Mouse (Mus musculus) CD8-positive naive resting alpha-beta T cell, adult 2 months (primary cell): ENCODE measurements around the gene Fam102b.

Experiments used
- DNase-seq, 2 experiments: peaks; one replicate each; pipeline ENCODE4 v3.0.0; 2022; ENCODE audit warnings: low read depth in 2 of 2, low spot score in 2 of 2

The Fam102b gene

DNA sequence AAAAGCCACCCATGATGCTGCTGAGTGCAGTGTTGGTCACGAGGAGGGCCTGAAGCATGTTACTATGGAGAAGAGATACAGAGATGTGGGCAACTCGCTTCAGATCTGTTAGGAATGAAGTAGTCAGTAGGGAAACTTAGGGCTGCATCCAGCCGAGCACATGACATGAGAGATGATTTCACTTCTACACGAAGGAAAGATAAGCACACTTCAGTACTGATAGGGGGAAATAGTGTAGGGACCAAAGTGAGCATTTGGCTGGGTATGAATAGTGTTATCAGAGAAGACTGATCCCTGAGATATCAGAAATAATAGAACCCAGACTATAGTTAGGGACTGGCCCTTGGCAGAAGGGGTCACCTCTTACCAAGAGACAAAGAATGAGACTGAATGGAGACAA, 14.8 kb downstream of the Fam102b start:
- DNase-seq = no peak

DNA sequence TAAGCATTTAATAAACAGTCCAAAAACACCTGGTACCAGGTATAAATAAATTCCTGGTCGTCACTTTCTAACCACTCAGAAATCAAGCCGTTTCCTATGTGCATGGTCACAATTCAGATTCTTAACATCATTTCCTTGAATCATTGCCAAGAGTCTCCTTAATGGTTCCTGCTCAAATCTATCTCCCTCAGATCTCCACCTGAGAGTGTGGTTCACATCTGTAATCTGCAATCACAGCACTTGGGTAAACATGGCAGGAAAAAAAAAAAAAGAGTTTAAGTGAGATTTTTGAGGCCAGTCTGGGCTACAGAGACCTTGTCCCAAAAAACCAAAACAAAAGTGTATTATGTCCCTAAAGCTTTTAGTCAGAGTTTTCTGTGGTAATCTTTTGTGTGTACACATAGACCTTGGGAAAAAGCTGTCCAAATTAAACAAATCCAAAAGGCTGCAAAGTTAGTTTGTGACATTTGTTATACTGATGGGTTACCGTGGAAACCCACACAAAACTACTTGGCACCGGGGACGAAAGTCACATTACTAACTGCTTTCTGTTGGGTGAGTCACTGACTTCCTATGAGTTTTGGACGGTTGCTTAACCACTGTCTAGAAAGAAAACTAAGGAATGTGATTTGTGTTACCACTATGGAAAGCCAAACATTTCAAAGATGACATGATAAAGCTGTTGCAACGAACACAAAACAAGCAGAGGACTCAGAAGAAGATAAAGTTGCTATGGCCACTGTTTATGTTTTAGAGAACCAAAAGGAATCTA, 16.7 kb downstream of the Fam102b start:
- DNase-seq = no peak

DNA sequence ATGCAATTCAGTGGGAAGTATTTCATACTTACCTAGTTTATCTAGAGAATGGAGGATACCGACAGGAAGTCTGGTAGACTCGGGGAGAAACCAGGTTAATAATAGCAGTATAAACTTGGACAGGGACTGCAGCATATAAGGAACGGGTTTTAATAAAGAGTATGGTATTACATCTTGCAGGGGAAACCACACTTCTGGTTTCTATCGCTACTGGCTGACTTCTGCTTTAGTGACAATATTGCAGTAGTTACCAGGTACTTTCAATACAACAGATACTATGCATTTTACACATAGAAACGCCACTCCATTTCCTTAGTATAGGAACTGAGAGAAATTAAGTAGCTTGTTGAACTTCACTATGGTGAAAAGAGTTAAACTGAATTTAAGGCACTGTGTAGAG, 19.2 kb downstream of the Fam102b start:
- no peak for DNase-seq

DNA sequence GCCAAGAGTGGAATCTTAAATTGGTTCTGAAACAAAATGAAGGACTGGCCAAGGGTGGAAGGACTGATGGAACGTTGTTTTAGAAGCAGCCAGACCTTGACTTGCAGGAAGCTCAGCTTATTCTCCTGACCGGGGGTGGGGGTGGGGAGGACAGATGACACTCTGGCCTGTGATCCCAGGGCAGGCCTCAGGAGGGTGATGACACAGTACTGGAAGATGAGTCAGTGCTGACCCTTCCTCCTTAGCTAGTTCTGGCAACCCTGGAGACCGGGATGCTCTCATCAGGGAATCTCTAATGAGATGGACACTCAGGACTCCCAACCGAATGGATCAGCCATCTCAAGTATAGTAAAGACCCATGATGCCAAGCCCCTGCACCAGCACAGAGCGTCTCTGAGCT, 21.6 kb downstream of the Fam102b start:
- DNase-seq = no peak

DNA sequence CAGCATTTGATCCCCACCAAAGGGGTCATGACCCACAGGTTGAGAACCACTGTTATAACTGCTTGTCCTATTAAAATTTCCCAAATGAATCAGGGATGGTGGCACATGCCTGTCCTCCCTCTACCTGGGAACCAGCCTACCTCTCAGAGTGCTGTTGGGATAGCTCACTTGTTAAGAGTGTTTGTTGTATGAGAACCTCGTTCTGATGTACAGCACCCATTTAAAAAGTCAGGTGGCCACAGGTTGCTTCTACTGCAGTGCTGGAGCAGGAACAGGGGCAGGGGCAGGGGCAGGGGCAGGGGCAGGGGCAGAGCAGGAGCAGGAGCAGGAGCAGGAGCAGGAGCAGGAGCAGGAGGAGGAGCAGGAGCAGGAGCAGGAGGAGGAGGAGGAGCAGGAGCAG, 28.2 kb downstream of the Fam102b start:
- DNase-seq = no peak

DNA sequence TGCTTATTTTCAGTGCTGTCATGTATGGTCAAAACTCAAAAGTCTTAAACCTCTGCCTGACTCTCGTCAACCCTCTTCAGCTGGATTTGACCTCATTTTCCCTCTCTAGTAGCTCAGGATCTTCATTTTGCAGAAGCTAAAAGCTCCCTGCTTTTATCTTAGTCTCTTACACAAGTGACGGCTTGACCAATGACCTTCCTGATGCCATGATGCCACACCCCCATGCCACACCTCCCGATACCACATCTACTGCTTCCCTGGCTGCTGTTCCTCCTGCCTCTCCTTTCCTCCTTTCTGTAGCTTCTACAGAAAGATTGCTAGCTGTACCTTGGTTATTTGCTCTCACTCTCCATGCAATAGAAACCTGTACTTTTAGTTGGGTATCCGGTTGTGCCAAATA, 29.6 kb downstream of the Fam102b start:
- no peak for DNase-seq

DNA sequence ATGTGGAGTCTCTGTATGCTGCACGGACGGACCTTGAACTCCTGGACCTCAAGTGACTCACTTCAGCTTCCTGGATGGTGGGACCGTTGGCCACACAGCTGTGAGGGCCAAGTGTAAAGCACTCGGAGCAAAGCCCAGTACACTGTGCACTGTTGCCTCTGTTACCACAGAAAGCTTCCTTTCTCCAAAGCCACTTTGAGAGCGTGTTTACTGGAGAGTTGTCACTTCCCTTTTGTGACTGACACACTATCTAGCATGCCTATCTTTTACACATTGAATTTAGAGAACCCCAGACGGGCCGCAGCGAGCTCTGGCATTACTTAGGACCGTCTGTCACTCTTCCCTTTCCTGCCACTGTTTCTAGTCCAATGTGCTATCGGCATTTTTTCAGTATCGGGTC, 30.1 kb downstream of the Fam102b start:
- no peak for DNase-seq

DNA sequence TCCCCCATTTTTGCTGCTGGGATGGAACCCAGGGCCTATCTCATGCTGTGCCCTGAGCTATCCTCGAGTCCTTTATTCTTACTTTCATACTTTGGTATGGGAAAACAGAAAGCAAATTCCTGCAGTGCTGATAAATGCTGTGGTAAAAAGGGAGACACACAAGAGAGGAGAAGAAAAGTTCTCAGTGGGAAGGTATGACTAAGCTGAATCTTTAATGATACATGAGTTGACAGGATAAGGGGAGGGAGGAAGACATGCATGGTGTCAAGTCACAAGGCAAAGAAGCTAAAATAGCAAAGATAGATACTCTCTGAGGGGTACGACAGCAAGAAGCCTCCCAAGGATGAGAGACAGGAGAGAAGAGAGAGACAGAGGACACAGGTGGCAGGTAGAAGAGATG, 32.0 kb downstream of the Fam102b start:
- DNase-seq = no peak

DNA sequence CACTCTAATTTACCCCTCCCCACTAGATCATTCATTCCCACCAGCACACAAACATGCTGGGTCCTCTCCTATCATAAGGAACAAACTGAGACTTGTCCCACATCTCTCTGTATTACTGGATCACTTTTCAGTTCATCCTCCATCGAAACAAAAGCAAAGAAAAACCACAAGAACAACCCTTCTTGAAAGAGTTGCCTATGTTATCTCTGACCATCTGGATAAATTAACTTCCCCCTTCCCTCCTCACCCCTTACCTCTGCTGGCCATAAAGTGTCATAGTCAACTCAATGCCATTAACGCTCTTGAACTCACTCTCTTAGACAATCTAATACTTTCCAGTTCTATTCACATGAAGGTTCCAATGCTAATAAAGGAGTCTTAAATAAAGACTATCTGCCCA, 32.9 kb downstream of the Fam102b start:
- DNase-seq = no peak

DNA sequence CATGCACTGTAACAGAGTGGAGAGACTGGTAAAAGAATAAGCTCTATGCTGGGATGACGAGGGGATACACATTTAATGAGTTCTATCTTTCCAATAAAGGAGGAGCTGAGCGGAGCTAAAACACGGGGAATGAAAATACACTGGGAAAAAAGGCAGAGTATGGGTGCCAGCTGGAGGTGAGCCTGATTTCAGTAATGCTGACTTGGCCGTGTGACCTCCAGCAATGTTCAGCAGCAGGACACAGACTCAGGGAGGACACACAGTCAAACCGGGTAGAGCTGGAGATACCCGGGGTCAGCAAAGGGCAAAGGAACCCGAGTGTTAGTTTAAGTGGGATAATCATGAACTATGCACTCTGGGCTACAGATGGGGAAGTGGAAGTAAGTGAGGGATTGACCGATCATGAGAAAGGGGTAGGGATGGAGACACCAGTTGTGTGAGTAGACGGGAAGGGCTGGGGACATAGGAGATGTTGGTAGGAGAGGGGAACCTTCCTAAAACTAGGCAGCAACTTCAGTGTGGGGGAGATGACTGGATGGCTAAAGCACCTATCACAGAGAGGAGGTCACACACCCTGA, 37.3 kb downstream of the Fam102b start:
- no peak for DNase-seq

DNA sequence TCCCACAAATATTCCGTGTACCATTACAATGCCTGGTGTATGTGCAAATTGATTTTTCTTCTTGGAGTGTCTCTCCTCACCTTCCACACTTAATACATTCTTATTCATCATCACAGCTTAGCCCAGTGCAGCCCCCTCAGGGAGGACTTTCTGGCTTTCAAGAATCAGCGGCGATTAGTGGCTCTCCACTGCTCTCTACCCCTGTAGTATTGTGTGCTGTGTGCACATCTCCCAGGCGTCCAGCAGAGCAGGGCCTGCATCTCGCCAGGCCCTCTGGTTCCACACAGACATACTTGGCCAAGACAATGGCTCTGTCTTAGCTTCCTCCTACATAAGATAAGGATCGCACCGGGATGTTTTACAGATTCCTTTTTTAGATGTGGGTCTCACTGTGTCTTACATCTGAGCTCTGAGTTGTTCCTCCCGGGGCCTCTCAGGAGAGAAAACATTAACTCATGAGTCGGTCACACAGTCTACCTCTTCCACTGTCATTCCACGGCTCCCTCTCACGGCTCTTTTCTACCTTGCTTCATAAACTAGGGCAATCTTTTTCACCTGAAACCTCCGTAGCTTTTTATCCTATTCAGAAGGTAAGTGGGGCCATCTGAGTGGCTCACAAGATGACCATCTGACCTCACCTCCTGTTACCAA, 40.3 kb downstream of the Fam102b start:
- DNase-seq = no peak

DNA sequence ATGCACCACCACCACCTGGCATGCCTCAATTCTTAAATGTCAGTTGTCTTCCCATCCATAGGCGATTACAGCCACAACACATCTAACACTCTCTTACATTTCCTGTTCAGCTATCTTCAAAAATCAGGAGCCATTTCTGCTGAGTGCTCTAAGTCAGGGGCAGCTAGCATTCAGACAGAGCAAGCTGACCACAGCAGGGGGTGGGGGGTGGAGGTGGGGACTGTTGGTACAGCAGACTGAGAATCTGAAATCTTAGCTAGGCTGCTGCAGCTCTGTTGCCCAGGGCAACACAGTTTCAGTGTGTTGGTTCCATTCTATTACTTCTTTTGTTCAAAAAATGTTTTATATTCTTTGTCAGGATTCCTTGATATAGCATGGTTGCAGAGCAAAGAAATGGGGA, 40.9 kb downstream of the Fam102b start:
- no peak for DNase-seq

DNA sequence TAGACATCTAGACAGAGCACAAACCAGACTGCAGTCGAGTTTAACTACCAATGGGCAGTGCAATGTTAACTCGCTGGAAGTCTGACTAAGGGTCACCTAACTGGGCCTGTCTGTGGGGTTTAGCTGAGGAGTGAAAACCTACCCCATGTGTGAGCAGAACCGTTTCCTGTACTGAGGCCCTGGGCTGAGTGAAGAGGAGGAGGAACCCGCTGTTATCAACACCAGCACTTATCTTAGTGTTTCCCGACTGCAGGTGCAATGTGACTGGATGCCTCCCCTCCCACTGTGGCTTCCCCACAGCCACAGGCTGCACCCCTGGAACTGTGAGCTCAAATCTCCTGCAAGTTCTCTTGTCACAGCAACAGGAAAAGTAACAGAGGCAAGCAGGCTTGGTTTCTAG, 43.4 kb downstream of the Fam102b start:
- no peak for DNase-seq

DNA sequence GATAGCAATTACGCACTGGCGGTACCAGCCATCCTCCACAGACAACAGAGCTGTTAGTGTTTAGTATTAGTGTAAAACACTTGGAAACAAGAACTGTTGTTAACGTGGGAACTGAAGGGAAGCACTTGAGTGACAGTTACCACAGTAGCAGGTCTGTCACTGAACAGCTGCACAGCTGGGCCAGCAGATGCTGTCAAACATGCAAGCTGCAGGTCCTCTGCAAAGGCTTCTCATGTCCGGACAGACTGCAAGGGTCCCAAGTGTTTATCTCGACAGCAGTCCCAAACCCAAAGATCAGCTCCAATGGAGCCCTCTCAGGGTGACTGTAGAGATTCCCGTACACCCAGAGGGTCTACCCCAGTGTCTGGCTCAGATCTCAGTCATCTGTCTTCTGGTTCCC, 45.5 kb downstream of the Fam102b start:
- no peak for DNase-seq

DNA sequence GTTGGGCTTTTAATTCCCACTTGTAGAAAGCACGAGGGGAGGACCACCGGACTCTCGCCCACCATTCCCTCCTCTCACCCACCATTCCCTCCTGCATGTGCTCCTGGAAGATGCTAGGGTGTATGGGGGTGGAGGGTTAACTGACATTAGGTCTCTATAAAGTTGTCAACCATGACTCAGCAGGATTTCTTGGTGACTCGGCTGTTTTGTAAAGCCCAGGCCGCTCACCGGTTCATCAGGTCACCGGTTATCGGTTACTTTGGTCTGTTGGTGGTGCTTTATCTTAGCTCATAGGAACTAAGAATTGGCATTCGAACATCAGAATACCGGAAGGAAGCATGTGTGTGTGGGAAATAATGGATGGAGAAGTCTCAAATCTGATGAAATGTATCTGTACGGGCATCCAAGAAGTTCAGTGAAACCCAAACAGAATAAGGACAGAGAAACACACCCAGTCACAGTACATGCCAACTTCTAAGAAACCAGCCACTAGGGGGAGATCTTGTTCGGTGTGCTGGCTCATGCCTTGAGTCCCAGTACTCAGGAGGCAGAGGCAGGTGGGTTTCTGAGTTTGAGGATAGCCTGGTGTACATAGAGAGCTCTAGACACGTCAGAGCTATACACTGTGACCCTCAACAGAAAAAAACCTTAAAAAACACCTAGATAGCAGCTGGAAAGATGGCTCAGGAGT, 49.9 kb downstream of the Fam102b start:
- peak; percentile 3 to 8 for DNase-seq

DNA sequence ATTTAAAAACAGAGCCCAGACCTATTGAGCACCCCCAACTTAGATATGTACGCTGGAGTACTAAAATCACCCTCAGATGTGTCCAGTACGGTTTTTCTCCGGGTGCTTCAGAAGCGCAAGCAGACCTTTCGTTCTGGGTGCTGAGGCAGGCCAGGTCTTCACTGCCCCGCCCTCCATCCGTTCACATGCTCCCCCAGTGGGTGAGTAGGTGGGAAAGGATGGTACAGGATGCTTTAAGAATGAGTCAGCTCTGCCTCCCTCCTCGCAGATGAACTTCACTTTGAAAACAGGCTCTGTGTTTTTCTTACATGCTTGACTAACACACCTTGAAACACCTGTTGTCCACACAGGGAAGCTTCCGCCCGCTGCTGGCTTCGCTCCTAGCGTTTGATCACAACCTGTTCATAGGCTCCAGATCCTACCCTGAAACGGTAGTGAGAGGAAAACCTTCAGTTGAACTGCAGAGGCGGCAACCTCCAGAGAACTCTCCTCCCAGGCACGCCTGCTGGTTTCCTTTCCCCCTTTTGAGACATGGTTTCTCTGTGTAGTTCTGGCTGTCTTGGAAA, 52.4 kb downstream of the Fam102b start:
- DNase-seq = no peak

DNA sequence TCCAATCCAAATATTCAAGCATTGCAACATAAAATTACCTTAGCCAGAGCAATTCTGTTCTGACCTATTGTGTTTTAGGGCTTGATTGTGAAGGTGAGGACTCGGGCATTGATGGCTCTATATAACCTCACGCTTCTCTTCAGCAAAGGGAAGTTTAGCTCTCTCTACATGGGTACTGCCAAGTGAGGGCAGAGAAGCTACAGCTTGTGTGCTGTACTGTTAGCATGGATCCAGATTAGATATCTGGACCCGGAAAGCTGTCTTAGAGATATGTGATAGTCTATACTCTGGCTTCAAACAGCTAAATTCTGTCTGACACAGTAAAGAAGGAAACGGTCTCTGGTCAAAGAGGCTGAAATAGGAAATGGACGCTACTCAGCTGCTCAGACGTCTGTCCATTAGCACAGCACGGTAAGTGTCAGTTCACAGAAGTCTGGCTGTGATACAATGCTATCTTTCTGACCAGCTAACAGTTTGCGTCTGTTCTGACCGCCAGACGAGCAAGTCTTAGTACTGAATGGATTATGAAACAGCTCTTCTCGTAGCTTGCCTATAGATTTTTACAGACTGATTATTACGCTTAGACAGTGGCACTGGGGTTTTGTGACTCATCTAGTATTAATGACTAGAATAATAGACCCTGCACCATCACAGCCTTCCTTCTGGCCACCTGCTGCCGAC, 53.3 kb downstream of the Fam102b start:
- DNase-seq = no peak

DNA sequence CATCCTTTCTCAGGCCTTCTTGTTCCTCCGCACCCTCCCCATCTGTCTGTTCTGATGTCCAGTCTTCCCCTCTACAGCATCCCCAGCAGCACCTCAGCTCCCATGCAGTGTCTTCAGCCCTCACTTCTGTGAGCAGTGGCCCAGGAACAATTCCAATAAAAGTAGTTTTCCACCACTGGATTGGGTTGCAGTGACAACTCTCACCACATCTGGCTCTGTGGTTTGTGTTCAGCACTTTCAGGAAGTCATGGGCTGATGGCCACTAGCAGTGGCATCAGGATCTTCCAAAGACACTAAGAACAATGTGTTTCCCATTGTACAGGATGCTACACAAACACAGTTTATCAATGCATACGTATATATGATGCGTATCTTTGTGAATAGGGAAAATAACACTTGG, 61.4 kb downstream of the Fam102b start:
- no peak for DNase-seq

DNA sequence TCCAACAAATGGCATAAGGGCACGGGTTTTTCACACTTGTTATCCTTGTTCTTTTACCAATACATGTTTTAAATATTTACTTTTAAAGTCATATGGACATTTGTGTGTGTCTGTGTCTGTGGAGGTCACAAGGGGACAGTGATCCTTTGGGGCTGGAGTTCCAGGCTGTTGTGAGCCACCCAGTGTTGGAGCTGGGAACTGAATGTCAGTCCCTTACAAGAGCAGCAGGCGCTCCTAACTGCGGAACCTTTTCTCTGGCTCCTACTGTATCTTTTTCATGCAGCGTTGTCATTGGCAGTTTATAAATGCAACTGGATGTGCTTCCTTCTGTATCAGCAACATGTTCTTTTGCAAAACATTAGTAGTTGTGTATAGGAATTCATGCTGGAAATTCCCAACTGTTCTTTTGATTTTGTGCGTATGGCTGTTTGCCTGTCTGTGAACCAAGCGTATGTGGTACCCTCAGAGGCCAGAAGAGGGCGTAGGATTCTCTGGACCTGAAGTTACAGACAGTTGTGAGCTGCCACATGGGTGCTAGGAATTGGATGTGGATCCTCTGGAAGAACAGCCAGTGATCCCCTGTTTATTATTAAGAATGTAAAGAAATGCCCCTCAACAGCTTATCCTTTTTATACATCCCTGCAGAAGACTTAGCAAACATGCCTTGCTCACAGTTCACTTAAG, 62.9 kb downstream of the Fam102b start:
- DNase-seq = no peak

DNA sequence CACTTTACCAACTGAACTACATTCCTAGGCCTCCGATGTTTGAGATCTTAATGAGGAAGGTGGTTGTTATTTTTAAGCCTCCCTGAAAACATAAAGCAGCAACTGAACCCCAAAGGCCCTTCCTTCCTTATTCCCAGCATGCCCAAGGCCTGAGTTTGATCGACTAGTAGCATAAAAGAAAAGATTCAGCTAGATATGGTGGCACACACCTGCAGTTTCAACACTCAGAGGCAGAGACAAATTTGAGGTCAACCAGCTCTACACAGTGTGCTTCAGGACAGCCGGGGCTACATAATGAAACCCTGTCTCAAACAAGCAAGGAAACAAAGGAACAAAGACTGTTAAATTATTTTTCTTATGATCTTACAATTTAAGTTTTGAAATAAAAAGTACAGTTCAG, 63.6 kb downstream of the Fam102b start:
- no peak for DNase-seq

DNA sequence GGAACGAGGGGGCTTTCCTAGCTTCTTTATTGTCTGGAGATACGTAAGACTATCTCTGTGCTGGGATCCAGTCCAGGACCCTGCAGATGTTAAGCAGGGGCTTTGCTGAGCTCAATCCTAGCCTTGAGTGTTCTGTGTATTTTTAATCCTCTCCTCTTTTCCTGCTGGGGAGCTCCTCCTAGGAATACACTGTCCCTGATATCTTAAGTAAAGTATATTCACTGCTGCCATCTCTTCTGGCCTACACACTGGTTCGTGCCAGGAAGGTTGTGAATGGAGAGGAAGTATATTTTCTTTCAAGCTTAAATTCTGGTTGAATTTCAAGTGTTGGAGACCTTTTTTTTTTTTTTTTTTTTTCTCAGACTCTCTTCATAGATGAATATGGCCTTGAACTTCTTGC, 64.1 kb downstream of the Fam102b start:
- no peak for DNase-seq
